Mouse (Mus musculus) G1E (cell line): ENCODE measurements around the gene Scn1b.

ENCODE experiments used
- CTCF ChIP-seq: IDR thresholded peaks from 2 replicates; pipeline ENCODE4 v1.5.1; 2012; ENCODE audit warnings: low read depth, low read length, inconsistent platforms, mixed read lengths
- GATA1 ChIP-seq: IDR thresholded peaks from 2 replicates; pipeline ENCODE4 v1.6.1; 2012; ENCODE audit warnings: borderline replicate concordance, low read length, inconsistent platforms, mixed read lengths
- POLR2AphosphoS5 ChIP-seq: IDR thresholded peaks from 2 replicates; pipeline ENCODE4 v1.6.1; 2012; ENCODE audit warnings: low read depth, low read length, inconsistent platforms; ENCODE audit not compliant: insufficient replicate concordance
- TAL1 ChIP-seq: conservative IDR thresholded peaks from 2 replicates; pipeline ENCODE4 v1.6.1; 2012; ENCODE audit warnings: low read depth, low read length, inconsistent platforms, mixed read lengths

DNA sequence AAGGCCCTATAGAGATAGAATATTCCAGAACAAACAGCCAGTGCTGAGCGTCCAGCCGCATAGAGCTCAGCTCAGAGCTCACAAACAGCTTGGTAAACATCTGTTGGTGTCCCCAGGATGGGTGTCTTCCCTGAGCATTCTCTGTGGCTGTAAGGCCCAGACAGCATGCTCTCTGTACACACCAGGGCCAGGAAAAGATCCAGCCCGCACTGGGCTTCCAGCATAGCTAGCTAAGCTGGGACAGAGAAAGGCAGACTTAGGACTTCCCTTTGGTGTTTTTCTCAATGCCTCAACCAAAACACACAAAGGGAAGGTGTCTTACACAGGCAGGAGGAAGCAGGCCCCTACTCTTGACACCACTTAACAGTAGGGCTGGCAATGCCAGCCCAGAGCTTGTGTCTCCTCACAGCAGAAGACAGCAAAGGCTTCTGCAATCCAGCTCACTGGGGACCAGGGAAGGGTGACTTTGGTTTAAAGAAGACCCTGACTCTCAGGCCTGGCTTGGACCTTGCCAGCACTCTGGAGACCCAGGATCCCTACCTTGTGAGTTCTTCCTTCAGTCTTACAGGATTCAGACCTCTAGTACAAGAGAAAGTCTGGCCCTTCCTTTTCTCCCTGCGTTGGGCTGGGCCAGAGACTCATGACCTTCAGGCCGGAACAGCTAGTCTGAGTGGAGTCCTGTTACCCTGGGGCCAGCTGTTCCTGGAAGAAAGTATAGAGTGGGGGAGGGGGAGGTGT is 28.7 kb upstream of the Scn1b start, which contains the start of gene Gramd1a:
- TF ChIP-seq CTCF (no peak), GATA1 (no peak), POLR2AphosphoS5 (no peak), TAL1 (no peak)
